Mouse (Mus musculus): ENCODE measurements around the gene Dguok.

Gene Dguok

GRCm38 (mm10) chr6:83506258-83507167, at the start of gene Dguok:
Gene Dguok (minus strand): TSS chr6:83506969.
- peak; percentile 95 for DNase-seq

- no peak for DNase-seq
Measured at GRCm38 (mm10) chr6:83555972-83556371, 49.2 kb upstream of the Dguok start.

- no peak for DNase-seq
Measured at GRCm38 (mm10) chr6:83548346-83548745, 41.6 kb upstream of the Dguok start.

- no peak for DNase-seq
Measured at GRCm38 (mm10) chr6:83545778-83546177, 39.0 kb upstream of the Dguok start.

- DNase-seq, result peak; percentile 42
Measured at GRCm38 (mm10) chr6:83541756-83542456, 35.1 kb upstream of the Dguok start.

GRCm38 (mm10) chr6:83540017-83540416, 33.2 kb upstream of the Dguok start:
- DNase-seq, result no peak

- DNase-seq, result no peak
Measured at GRCm38 (mm10) chr6:83536795-83537059, 30.0 kb upstream of the Dguok start.

- no peak for DNase-seq
Measured at GRCm38 (mm10) chr6:83536028-83536794, 29.4 kb upstream of the Dguok start, which contains the start of gene Actg2. Gene Actg2 (minus strand): TSS chr6:83536265.

- peak; percentile 68 for DNase-seq
Measured at GRCm38 (mm10) chr6:83532608-83533007, 25.8 kb upstream of the Dguok start.

- DNase-seq, result peak; percentile 43
Measured at GRCm38 (mm10) chr6:83523194-83523593, 16.4 kb upstream of the Dguok start.

GRCm38 (mm10) chr6:83521784-83522183, 15.0 kb upstream of the Dguok start:
- no peak for DNase-seq

- no peak for DNase-seq
Measured at GRCm38 (mm10) chr6:83518637-83519036, 11.9 kb upstream of the Dguok start.

- DNase-seq, result no peak
Measured at GRCm38 (mm10) chr6:83515172-83515571, 8.4 kb upstream of the Dguok start.

- DNase-seq, result peak; percentile 68
Measured at GRCm38 (mm10) chr6:83512495-83512894, 5.7 kb upstream of the Dguok start.

GRCm38 (mm10) chr6:83510210-83510609, 3.4 kb upstream of the Dguok start:
- DNase-seq, result peak; percentile 31

GRCm38 (mm10) chr6:83509442-83509841, 2.7 kb upstream of the Dguok start:
- peak; percentile 79 for DNase-seq

- DNase-seq, result no peak
Measured at GRCm38 (mm10) chr6:83507168-83507546, 388 bp upstream of the Dguok start.

GRCm38 (mm10) chr6:83505554-83505953, 1.2 kb downstream of the Dguok start:
- no peak for DNase-seq

- DNase-seq, result no peak
Measured at GRCm38 (mm10) chr6:83503361-83503760, 3.4 kb downstream of the Dguok start.

GRCm38 (mm10) chr6:83502656-83503055, 4.1 kb downstream of the Dguok start:
- peak; percentile 30 for DNase-seq

- no peak for DNase-seq
Measured at GRCm38 (mm10) chr6:83501524-83502310, 5.1 kb downstream of the Dguok start.

GRCm38 (mm10) chr6:83500462-83500861, 6.3 kb downstream of the Dguok start:
- no peak for DNase-seq

- DNase-seq, result no peak
Measured at GRCm38 (mm10) chr6:83499078-83499477, 7.7 kb downstream of the Dguok start.
